Mouse (Mus musculus) G1E (cell line): ENCODE data around the gene Tm4sf20. TPM values are rescaled to one million over a fixed set of nuclear protein-coding genes. Genes with fewer than 3 reads are reported as not detected.

ENCODE experiments used
- ATAC-seq: 2 replicates; pipeline ENCODE4 v1.8.0; 2016; ENCODE audit warnings: mild to moderate bottlenecking; ENCODE audit not compliant: insufficient number of reproducible peaks, poor library complexity, low FRiP score, severe bottlenecking; ENCODE audit errors: extremely low read depth
- DNase-seq: peaks from one replicate; pipeline ENCODE4 v3.0.0; 2012; ENCODE audit warnings: low spot score
- H3K27me3 ChIP-seq: 2 replicates; pipeline ENCODE4 v1.6.1; 2012; ENCODE audit warnings: mild to moderate bottlenecking, low read length, inconsistent platforms; ENCODE audit not compliant: insufficient read depth
- H3K36me3 ChIP-seq: replicated peaks from 2 replicates; pipeline ENCODE3; 2012; ENCODE audit warnings: mild to moderate bottlenecking, inconsistent platforms
- H3K4me1 ChIP-seq: 2 replicates; pipeline ENCODE4 v1.6.1; 2012; ENCODE audit warnings: low read depth, low read length, inconsistent platforms, mixed read lengths; ENCODE audit not compliant: insufficient read depth
- H3K4me3 ChIP-seq: 2 replicates; pipeline ENCODE4 v1.5.1; 2012; ENCODE audit warnings: low read depth, mild to moderate bottlenecking, inconsistent platforms, low read length, moderate library complexity, mixed read lengths
- H3K9me3 ChIP-seq: replicated peaks from 2 replicates; pipeline ENCODE4 v1.6.1; 2012; ENCODE audit warnings: inconsistent platforms
- CTCF ChIP-seq: IDR thresholded peaks from 2 replicates; pipeline ENCODE4 v1.5.1; 2012; ENCODE audit warnings: low read depth, low read length, inconsistent platforms, mixed read lengths
- GATA1 ChIP-seq: IDR thresholded peaks from 2 replicates; pipeline ENCODE4 v1.6.1; 2012; ENCODE audit warnings: borderline replicate concordance, low read length, inconsistent platforms, mixed read lengths
- GATA2 ChIP-seq: IDR thresholded peaks from 2 replicates; pipeline ENCODE4 v1.6.1; 2012; ENCODE audit warnings: low read depth, low read length, inconsistent platforms, borderline replicate concordance
- POLR2AphosphoS5 ChIP-seq: IDR thresholded peaks from 2 replicates; pipeline ENCODE4 v1.6.1; 2012; ENCODE audit warnings: low read depth, low read length, inconsistent platforms; ENCODE audit not compliant: insufficient replicate concordance
- TAL1 ChIP-seq: conservative IDR thresholded peaks from 2 replicates; pipeline ENCODE4 v1.6.1; 2012; ENCODE audit warnings: low read depth, low read length, inconsistent platforms, mixed read lengths
- polyA plus RNA-seq: library from polyadenylated mRNA; stranded (reverse); fragments of >175 nt; gene quantifications from 2 replicates; pipeline ENCODE4 v1.2.3, GENCODE M21; 2012
- total RNA-seq, 2 experiments: library from RNA; stranded (forward) in 1 of 2; stranded (reverse) in 1 of 2; fragments of 200-1000 nt in 1 of 2; fragments of >200 nt in 1 of 2; fragmentation: Nextera tagmentation in 1 of 2; gene quantifications; 2 replicates each; pipeline ENCODE4 v1.2.3; 2014 to 2017

The Tm4sf20 gene
- total RNA-seq (2014; fragmentation: Nextera tagmentation), result not detected in 2 replicates
- not detected in 2 replicates for total RNA-seq (2017)
- polyA plus RNA-seq, result not detected in 2 replicates

DNA sequence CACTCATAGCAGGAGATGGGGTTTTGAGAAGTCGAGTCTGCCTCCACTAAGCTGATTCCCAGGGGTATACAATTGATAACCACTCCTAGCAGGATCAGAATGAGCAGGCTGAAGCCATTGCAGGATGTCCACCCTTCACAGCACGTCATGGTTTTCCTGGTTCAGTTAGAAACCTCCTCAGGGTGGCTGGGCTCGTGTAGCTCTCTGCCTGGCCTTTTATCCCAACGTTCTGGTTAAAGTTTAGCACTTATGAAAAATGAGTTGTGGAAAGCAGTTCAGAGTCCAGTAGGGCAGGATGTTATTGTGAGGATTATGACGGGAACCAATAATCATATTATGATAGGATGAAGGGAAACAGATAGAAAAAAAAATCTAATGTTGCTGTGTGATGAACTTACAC, at the start of gene Tm4sf20:
Gene Tm4sf20, minus strand, starts transcription at position 193 of the 400 bp plus-strand sequence.
- TF ChIP-seq POLR2AphosphoS5, result no peak
- TF ChIP-seq GATA2, result no peak
- no peak for TF ChIP-seq GATA1
- no peak for TF ChIP-seq TAL1
- TF ChIP-seq CTCF, result no peak
- no peak within 1 kb of the TSS for H3K4me3 ChIP-seq
- H3K36me3 ChIP-seq, result peaks cover 2% of the 10 kb centered on the region
- ATAC-seq (no peak), DNase-seq (no peak)
- peaks cover 6% of the 10 kb centered on the region; the same call in 1 of the 2 replicates for H3K27me3 ChIP-seq
- H3K9me3 ChIP-seq, result no peaks in the 10 kb centered on the region
- peaks cover 4% of the 10 kb centered on the region; the same call in 1 of the 2 replicates for H3K4me1 ChIP-seq

DNA sequence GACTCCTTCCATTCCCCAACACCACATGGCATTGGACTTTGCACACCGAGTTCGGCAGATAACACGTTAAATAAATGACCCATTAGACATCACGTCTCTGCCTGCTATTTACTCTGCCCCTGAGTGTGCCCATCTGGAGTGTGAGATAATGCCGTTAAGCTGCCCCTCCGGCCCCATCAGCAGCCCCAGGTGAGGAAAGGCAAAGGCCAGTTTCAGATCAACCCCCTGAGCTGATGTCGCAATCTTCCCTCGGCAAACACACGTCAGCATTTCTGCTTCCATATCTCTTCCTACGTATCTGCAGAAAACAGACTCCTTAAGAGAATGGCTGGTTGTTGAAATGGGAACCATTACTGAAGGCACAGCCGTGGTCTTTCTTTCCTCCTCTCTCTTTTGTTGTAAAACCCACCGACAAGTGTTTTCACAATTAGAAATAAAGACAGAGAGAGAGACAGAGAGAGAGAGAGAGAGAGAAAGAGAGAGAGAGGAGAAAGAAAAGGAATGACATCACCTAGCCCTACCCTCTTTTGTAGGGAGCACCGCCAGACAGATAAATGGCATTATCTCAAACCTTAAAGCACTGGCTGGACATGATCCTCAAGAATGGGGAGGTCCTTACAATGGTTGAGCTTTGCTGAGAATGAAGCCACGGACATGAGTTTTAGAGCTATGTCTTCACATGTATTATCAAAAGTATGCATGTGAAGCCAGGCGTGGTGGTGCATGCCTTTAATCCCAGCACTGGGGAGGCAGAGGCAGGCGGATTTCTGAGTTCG, 47.9 kb upstream of the Tm4sf20 start:
- no peaks in the 10 kb centered on the region for H3K36me3 ChIP-seq
- H3K9me3 ChIP-seq, result no peaks in the 10 kb centered on the region
- H3K4me1 ChIP-seq, result peaks cover 68% of the 10 kb centered on the region
- DNase-seq (peak; percentile 73), ATAC-seq (peak; percentile 89)
- no peaks in the 10 kb centered on the region for H3K27me3 ChIP-seq
- TF ChIP-seq CTCF (no peak), TAL1 (peak; percentile 90)
- H3K4me3 ChIP-seq, result peak overlapping the region; percentile 62; the same call in 1 of the 2 replicates

DNA sequence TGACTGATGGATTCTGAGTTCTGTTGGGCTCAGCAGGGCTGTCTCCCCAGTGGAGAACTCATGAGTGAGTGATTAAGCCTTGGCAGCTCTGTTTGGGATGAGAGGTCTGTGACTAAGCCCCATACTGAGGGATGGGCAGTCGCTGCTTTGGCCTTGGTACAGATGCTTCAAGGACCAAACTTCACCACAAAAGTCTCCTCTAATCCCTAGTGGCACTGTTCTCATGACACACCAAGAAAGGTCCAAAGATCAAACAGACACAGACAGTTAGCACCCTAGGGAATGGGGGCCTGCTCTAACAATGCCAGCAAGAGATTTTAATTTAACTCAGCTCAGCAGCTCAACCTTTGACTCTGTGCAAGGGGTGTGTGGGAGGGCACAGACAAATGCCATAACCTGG, 43.5 kb upstream of the Tm4sf20 start:
- H3K9me3 ChIP-seq, result no peaks in the 10 kb centered on the region
- no peak overlapping the region for H3K4me3 ChIP-seq
- ATAC-seq (no peak), DNase-seq (no peak)
- no peaks in the 10 kb centered on the region for H3K36me3 ChIP-seq
- H3K4me1 ChIP-seq, result peaks cover 50% of the 10 kb centered on the region
- H3K27me3 ChIP-seq, result no peaks in the 10 kb centered on the region
- TF ChIP-seq GATA2 (no peak), TAL1 (no peak)

DNA sequence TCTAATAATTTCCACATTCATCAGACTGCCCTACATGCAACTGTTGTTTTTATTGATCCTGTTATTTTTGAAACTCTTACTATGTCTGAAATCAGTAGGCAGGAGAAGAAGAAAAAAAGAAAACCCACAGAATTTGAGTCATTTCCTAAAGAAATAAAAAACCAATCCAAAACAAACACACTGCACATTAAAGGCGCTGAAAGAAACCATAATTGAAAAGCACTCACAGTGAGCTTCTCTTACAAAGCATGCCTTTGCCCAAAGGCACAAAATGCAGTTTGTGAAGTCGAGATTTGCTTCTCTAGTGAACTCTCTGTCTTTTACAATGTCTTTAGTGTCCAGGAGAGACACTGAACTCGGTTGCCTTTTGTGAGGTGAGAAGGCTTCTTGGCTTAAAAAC, 40.3 kb upstream of the Tm4sf20 start:
- H3K4me1 ChIP-seq, result peaks cover 22% of the 10 kb centered on the region
- no peak for TF ChIP-seq TAL1
- TF ChIP-seq POLR2AphosphoS5, result no peak
- no peak for TF ChIP-seq GATA2
- TF ChIP-seq CTCF, result no peak
- TF ChIP-seq GATA1, result no peak
- ATAC-seq, result no peak
- no peaks in the 10 kb centered on the region for H3K36me3 ChIP-seq
- no peaks in the 10 kb centered on the region for H3K9me3 ChIP-seq
- H3K4me3 ChIP-seq, result no peak overlapping the region
- no peak for DNase-seq
- H3K27me3 ChIP-seq, result no peaks in the 10 kb centered on the region

DNA sequence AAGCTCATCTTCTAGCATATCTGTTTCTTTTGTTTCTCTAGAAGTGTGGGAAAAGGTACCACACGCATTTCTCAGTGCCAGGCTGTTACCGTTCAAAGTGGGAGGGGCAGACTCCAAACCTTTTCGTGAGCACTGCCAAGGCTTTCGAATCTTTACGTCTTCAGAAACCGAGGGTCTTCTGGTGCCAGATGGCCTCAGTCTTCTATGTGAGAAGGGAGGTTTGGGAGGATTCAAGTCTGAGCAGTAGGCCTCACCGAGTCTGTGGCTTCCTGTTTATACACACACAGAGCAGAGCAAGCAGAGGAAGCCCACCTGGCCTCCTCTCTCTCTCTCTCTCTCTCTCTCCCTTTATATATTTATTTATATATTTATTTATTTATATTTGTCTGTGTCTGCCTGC, 38.9 kb upstream of the Tm4sf20 start:
- ATAC-seq (no peak), DNase-seq (no peak)
- Histone ChIP-seq H3K36me3 (no peaks in the 10 kb centered on the region), H3K9me3 (no peaks in the 10 kb centered on the region), H3K4me1 (peaks cover 26% of the 10 kb centered on the region), H3K4me3 (no peak overlapping the region), H3K27me3 (peaks cover 3% of the 10 kb centered on the region; the same call in 1 of the 2 replicates)
- TF ChIP-seq POLR2AphosphoS5 (no peak), CTCF (no peak), TAL1 (no peak), GATA1 (no peak), GATA2 (no peak)

DNA sequence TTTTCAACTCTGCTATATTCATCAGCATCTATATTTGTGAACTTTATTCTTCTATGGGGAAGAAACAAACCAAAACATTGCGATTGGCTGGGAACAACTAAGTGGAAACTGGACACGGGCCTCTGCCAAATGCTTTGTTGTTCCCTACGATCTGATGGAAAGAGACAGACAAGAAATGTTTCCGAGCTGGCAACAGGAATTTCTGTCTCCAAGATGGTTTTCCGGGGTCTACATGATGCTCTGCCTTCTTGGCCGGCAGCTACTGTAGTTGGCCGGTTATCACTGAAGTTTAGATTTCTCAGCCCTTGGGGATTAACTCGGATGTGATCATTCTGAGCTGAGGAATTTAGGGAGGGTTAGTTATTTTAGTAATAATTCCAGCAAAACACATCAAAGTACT, 38.1 kb upstream of the Tm4sf20 start:
- H3K9me3 ChIP-seq, result no peaks in the 10 kb centered on the region
- peaks cover 26% of the 10 kb centered on the region for H3K4me1 ChIP-seq
- no peak for ATAC-seq
- TF ChIP-seq POLR2AphosphoS5 (no peak), GATA2 (no peak), TAL1 (no peak), CTCF (no peak), GATA1 (no peak)
- DNase-seq, result no peak
- peaks cover 9% of the 10 kb centered on the region for H3K27me3 ChIP-seq
- H3K4me3 ChIP-seq, result no peak overlapping the region
- H3K36me3 ChIP-seq, result no peaks in the 10 kb centered on the region
